Mouse (Mus musculus): ENCODE data around the gene Anxa11.
"Not testable (repeated sequence)": the region's sequence is repeated elsewhere in the genome, so short reads cannot be mapped to it uniquely, and the experiment has no call there.

DNA sequence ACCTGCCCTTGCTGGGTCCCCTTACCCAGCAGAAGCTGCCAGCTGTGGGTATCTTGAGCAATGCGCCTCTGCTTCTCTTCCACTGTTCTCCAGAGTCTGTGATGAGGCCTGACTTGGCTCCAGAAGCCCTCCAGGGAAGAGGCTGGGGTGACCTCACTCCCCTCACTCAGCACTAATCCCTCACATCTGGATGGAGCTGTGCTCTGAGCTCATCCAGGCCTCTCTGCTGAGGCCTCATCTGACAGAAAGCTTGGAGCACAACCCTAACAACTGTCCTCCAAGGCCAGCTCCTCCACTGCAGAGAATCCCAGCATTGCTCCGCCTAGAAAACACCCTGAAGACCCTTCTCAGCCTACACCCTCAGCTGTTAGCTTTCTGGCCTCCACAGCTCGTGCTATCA is 52.6 kb downstream of the Anxa11 start:
- not testable (repeated sequence) for TF ChIP-seq CTCF (IDR thresholded peaks at IDR 0.05; ENCODE audit: extremely low read depth, insufficient read depth, insufficient read length, insufficient replicate concordance); POLR2A (IDR thresholded peaks at IDR 0.05; ENCODE audit: low read depth, low read length)

Measured in spleen, adult 2 months (tissue).